Mouse (Mus musculus) right cerebral cortex, adult 18-20 months (tissue): ENCODE results near the gene Ctnna2.
A peak's percentile ranks its signal among the peaks of the same experiment; 100 is the strongest.

Source experiments
- DNase-seq: peaks from one replicate; pipeline ENCODE4 v3.0.0; 2022; ENCODE audit warnings: mixed read lengths

The Ctnna2 gene

DNA sequence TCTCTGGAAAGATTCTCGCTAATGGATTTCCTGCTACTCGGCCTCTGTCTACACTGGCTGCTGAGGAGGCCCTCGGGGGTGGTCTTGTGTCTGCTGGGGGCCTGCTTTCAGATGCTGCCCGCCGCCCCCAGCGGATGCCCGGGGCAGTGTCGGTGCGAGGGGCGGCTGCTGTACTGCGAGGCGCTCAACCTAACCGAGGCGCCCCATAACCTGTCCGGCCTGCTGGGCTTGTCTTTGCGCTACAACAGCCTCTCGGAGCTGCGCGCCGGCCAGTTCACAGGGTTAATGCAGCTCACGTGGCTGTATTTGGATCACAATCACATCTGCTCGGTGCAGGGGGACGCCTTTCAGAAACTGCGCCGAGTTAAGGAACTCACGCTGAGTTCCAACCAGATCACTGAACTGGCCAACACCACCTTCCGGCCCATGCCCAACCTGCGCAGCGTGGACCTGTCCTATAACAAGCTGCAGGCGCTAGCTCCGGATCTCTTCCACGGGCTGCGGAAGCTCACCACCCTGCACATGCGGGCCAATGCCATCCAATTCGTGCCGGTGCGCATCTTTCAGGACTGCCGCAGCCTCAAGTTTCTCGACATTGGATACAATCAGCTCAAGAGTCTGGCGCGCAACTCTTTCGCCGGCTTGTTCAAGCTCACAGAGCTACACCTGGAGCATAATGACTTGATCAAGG lies 735.8 kb downstream of the Ctnna2 start:
- peak; percentile 39 for DNase-seq

- DNase-seq, result peak; percentile 88
These were observed 736.7 kb downstream of the Ctnna2 start, which contains the start of gene Lrrtm1 for GRCm38 (mm10) chr6:77242601-77243406. Gene Lrrtm1 (plus strand): TSS chr6:77242689.

DNA sequence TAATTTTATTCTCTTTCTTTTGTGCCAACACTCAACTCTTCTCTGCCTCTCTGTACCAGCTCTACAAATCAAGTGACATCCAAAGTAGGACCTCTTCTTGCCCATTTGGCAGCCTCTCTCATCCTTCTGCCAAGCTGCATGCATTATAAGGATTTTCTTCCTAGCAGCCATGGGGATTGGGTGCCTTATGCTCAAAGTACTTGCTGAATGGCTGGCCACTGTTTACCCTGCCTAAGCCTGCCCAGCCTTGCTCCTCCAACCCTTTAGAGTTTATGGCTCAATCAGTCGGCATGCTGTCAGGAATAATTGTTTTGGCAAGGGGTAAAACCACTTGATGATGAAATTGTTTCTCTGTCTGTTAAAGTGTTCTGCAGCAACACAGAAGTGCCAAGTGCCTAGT lies 739.1 kb downstream of the Ctnna2 start:
- no peak for DNase-seq

DNA sequence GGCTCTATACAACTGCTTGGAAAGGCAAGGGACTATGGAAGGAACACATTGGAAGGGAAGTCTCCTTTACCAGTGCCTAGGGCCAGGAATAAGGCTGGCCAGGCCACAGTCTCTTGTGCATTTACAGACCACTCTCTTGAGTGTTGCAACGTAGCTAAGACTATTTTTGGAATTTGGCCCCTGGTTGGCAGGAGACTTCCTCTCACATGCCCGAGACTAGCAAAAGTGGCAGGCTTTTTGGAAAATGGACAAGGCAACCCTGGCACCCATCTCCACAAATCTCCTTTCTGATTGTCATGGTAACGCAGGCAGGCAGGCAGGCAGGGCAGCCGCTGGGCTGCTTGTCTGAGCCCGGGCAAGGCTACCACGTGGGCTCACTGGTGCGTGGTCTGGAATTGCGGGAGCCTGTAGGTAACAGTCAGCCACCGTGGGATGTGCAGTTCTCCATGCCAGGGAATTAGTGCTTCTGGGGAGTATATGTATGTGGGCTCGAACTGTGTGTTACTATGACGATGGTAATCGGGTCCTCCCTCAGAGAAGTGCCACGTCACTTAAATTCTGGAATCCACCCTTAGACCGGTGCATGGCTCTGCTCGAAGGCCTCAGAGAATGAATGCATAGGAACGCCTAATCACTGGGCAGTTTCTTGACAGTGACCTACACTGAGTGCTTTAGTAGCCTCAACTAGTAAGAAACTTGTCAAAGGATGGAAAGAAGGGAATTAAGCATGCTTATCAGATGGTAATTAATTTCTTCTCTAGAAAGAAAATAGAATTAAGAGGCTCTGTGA lies 756.5 kb downstream of the Ctnna2 start:
- peak; percentile 84 for DNase-seq

DNA sequence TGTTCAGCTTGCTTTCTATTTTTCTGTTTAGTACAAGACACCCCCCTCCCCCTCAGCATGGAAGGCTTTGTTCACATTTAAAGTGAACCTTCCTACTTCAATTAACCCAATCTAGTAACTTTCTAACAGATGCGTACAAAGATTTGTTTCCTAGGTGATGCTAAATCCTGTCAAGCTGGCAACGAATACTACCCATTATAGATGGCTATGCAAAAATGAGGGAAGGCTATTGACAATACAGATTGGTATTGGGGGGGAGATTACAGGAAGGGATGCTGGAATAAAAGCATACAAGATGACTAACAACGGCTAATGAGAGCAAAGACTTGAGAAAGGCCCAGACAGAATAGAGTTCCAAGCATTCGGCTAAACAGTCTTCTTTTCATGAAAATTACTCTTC lies 758.7 kb downstream of the Ctnna2 start:
- no peak for DNase-seq

GRCm38 (mm10) chr6:77218875-77219274 lies 760.6 kb downstream of the Ctnna2 start:
- peak; percentile 23 for DNase-seq

- no peak for DNase-seq
These were observed 764.2 kb downstream of the Ctnna2 start for GRCm38 (mm10) chr6:77215322-77215721.

- DNase-seq, result no peak
These were observed 765.6 kb downstream of the Ctnna2 start for GRCm38 (mm10) chr6:77213757-77214409.

DNA sequence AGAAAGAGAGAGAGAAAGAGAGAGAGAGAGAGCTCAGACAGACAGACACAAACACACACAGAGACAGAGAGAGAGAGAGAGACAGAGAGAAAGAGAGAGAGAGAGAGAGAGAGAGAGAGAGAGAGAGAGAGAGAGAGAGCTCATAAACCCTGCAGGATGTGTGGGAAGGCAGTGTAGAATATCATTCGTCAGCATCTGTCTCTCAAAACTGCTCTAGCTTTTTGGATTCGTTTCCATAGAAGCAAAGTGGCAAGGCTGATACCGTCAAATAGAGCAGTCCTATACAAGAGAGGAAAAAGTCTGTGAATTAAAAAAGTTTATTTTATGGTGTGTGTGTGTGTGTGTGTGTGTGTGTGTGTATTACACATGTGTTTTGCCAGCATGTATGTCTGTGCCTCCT lies 769.6 kb downstream of the Ctnna2 start:
- no peak for DNase-seq

DNA sequence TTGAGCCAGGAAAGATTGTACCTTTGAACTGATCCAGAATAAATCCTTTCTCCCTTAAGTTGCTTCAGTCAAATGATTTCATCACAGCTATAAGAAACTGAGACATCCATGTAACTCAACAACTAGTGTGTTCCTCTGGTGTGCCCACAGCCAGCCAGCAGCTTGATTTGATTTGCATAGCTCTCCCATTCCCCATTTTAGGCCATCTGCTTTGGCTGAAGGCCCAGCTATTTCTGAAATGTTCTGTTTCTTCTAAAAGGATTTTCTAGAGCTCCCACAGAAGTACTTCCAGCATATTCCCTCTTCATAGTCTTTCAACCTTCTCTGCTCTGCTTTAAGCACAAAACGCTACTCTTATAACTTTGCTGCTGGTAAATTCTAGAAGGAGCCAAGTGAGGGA lies 770.3 kb downstream of the Ctnna2 start:
- peak; percentile 62 for DNase-seq

DNA sequence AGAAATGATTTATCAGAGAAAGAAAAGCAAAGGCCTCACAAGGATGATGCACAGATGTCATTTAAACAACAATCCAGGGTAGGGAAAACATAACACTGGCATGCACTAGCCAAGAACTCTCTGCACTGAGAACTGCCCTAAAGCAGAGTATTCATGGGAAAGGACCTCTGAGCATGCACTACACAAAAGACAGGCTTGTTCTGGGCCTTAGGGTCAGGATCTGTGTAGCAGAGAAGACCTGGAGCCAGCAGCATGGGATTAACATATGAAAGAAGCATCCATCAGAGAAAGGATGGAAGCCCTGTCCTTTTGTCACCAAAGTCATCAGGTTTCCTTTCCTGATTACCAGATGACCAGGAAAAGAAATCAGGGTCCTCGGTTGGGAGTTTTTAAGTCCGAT lies 780.1 kb downstream of the Ctnna2 start:
- no peak for DNase-seq

DNA sequence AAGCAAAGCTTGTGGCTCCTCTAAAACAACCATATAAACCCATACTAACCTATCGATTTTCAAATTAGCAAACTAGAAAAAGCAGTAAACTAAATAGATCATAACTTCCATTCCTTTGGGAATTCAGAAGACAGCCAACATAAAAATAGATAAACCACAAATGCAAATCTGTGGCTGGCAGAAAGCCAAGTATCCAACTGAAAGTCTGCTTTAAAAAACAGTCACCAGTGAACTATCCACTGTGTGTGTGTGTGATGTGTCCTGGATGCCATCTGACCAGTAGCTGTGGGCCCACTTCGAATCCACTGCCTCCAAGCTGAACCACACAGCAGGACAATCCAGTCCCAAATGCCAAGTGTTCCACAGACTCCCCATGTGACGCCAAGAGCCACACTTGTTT lies 782.8 kb downstream of the Ctnna2 start:
- no peak for DNase-seq

DNA sequence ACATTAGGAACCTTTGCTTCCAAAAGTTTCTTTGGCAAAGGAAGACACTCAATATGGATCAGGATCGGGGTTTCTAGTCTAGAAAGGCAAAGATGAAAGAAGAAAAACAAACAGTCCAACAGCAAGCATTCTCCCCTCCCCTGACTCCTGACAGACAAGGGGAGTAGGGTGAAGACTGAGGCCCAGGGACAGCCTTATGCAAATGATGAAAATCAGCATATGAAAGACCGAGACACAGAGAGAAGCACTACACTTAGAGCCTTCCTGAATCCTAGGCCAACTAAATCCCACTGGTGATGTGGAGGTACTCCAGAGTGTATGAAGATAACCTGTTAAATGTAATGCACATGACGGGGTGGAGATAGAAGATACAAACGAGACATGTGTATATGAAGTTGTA lies 787.9 kb downstream of the Ctnna2 start:
- no peak for DNase-seq

GRCm38 (mm10) chr6:77188628-77189027 lies 790.9 kb downstream of the Ctnna2 start:
- DNase-seq, result no peak

DNA sequence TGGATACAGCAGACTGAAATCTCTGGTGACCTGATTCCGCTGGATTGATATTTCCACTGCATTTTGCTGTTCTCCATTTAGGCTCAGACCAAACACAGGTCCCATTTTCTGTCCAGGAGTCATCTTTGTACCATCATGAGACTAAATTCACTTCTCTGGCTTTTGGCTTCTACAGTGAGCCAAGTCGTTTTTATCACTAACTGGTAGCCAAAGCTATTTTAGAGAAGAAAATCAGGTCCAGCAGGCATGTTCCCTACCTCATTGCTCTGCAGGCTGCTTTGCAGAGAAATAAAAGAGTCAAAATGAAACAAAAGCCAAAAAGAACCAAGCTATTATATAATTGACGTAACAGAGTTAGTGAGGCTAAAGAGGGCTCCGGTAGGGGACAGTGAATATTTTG lies 793.7 kb downstream of the Ctnna2 start:
- DNase-seq, result no peak

DNA sequence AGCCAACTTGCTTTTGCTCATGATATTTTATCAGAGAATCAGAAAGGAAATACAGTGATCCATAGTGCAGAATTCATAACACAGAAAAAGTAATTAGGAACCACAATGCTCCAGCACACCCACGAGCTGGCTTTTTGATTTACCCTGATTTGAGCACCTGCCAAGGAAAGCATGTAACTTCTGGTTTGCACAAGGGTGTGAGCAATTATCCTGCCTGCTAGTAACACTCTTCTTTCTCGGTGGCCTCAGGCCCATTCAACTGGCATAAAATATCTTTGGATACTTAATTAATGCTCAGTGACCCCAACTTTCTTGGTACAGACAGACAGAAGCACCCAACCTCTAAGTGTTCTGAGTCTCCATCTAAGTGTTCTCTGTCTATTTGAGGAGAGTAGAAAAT lies 794.6 kb downstream of the Ctnna2 start:
- no peak for DNase-seq

GRCm38 (mm10) chr6:77175764-77176163 lies 803.7 kb downstream of the Ctnna2 start:
- no peak for DNase-seq

GRCm38 (mm10) chr6:77157028-77157427 lies 822.5 kb downstream of the Ctnna2 start:
- no peak for DNase-seq

DNA sequence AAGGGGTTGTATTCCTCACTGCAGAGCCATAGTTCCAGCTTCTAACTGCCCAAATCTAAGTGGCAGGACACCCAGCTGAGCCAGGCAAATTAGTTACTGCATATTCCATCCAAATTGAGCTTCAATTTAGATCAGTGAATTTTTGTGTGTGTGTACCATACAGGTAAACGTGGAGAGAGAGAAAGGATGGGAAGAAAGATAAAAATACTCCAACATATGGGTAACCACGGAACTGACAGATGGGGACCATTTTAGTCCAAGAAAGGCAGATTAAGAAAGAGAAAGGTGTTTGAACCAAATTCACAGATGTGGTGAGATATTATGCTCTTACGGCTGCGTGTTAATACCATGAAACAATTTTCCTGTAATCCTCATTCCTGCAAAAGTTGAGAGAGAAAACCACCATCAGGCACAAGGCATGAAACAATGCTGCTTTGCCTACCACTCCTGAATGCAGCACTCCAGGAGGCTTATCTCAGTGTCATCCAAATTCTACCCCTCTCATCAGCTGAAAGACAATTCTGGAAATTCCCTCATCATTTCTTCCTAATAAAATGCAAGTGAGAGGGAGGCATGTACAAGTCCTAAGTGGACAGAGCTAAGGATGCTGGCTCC lies 840.1 kb downstream of the Ctnna2 start:
- no peak for DNase-seq

DNA sequence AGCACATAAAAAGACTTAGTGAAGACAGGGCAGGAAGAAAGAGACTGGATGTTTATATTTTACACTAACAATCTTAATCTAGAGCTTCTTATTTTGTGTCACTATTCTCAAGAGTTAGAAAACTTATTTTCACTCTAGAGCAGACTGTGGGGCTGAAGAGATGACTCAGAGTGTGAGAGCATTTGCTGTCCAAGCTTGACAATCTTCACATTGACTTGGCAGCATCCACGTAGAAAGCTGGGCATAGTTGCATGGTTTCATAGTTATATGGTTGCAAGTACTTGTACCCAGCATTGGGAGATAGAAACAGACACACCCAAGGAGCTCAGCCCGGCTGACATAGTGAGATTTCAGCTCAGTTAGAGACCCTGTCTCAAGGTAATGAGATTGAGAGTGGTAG lies 858.6 kb downstream of the Ctnna2 start:
- DNase-seq, result peak; percentile 31

GRCm38 (mm10) chr6:77120510-77120909 lies 859.0 kb downstream of the Ctnna2 start:
- DNase-seq, result no peak
